Mouse (Mus musculus) right cerebral cortex, postnatal 25 days (tissue): ENCODE measurements around the gene Lrp4.

ENCODE experiments used
- DNase-seq: peaks from one replicate; pipeline ENCODE4 v3.0.0; 2022

The Lrp4 gene

GRCm38 (mm10) chr2:91492071-91492635 is 34.8 kb downstream of the Lrp4 start:
- DNase-seq = no peak

DNA sequence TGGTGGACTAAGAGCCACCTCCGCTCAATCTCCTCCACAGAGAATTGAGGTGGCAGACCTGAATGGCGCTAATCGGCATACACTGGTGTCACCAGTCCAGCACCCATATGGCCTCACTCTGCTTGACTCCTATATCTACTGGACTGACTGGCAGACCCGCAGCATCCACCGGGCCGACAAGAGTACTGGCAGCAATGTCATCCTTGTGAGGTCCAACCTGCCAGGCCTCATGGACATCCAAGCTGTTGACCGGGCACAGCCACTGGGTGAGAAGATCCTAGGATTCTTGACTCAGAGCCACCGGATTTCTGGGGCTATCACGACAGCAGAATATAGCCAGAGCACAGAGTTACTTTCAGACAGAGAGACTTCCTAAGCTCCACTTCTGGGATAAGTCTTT is 36.7 kb downstream of the Lrp4 start:
- no peak for DNase-seq

GRCm38 (mm10) chr2:91498093-91498719 is 40.9 kb downstream of the Lrp4 start:
- no peak for DNase-seq

- DNase-seq = no peak
Observed at GRCm38 (mm10) chr2:91508076-91508475, 50.8 kb downstream of the Lrp4 start.

DNA sequence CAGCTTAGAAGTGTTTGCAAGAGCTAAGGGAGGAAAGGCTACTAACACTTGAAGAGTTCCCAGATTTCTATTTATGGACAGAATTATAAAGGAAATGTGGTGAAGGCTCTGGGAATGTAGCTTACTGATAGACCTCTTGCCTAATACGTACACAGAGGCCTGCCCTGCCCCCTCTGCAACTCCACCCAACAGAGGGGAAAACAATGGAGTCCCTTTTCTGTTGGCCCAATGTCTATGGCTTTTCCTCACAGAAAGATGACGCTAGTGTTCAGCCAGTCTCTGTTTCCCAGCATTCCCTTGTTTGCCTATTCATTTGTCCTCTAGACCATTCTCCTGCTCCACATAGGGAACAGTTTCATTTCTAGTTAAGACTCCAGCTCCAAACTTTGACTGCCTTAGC is 59.9 kb downstream of the Lrp4 start:
- DNase-seq = no peak

GRCm38 (mm10) chr2:91526294-91527146 is 69.2 kb downstream of the Lrp4 start, which contains the start of gene Ckap5:
Gene Ckap5, plus strand, starts transcription at chr2:91526762.
- peak; percentile 94 for DNase-seq

- no peak for DNase-seq
Observed at GRCm38 (mm10) chr2:91527147-91527486, 69.8 kb downstream of the Lrp4 start.

DNA sequence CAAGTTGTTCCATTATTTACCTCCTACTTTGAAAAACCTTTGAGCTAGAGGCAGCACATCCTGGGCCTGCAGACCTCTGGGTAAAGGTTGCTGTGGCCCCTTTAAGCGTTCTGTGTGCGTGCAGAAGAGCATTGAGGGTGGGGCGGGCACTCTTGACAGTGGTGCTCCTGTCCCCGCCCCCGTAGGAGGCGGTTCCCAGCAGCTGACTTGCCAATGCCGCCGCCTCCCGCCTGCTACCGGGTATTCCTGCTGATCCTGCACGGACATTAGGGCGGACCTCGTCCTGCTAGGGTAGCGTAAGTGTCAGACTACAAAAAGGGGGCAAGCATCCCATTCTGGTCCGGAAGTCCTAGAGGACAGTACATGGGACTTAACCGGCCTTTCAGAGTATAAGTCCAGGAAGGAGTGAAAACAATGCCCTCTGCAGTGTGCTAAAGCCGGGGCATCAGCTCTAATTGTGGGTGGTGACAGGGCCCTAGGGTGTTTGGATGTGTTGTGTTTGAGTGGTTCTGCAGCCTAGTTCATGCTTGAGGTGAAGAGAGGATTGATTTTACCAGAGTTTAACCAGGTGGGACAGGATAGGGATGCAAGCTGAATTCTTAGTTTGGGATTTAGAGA is 80.4 kb downstream of the Lrp4 start:
- DNase-seq = peak; percentile 67
